Mouse (Mus musculus) retina, embryonic 14.5 days (tissue): Measurements from ENCODE around the gene Ssrp1.

Experiments
- DNase-seq: peaks from one replicate; pipeline ENCODE4 v3.0.0-alpha.2; 2015; ENCODE audit warnings: low spot score

Gene Ssrp1

GRCm38 (mm10) chr2:85037047-85038026 is at the start of gene Ssrp1, which contains the start of gene P2rx3:
Gene Ssrp1 (plus strand): TSS chr2:85037234.
Gene P2rx3 (minus strand): TSS chr2:85037462.
- DNase-seq: peak; percentile 97

DNA sequence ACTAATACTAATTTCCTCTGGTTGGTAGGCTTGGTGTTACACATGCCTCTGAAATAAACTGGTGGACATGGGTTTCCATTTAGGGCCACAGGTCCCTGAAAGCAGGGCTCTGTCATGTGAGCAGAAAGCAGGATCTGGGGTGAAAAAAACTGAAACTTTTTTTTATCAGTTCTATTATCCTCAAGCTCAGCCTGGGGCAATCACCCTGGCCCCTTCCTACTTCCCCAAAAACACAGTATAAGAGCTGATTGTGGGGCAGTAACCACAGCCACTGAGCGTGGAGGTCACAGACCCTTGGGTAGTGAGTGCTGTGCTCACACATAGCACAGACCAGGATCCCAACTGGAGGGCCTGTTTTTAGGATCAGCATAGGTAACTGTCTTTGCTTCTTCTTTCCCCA is 49.1 kb upstream of the Ssrp1 start, which contains the start of gene Prg3:
TSS of gene Prg3 (plus strand) at position 286 of the 400 bp plus-strand sequence.
- no peak for DNase-seq

DNA sequence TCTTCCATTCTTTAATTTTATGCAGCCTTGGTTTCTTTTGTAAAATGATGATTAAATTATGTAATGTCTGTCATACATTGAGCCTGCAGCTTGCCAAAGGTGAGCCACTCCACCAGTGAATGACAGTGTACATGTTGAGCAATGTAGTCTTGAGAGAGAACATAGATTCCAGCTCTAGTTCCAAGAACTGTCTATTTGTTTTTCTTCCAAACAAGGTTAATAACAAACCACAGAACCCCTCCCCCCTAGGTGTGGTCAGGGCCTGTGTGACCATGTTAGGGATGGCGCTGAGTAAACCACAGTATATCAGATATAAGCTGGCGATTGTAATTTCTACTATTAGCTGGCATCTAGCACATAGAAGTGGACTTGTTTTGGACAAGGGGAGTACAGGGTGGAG is 40.7 kb upstream of the Ssrp1 start:
- DNase-seq: no peak

GRCm38 (mm10) chr2:84999486-85000181 is 37.4 kb upstream of the Ssrp1 start:
- DNase-seq: no peak

GRCm38 (mm10) chr2:85001497-85001896 is 35.5 kb upstream of the Ssrp1 start:
- no peak for DNase-seq

- no peak for DNase-seq
These were observed 34.5 kb upstream of the Ssrp1 start for GRCm38 (mm10) chr2:85002575-85002974.

DNA sequence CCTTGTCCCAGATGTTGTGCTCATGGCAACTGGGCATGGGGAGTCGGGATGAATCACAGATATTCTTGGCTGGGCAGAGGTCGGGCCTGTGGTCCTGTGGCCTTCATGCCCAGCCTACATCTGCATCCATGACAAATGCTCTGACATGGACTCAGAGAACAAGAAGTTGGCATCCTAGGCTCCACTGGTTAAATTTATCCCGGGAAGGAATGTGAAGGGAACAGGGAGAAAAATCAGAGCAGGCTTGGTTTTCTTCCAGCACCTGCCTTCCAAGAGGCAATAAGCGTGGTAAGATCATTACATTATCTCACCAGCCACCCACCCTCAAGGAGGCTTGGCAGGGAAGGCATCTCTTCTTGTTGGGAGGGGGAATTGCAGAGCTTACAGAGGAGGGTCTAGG is 32.7 kb upstream of the Ssrp1 start:
- DNase-seq: no peak

DNA sequence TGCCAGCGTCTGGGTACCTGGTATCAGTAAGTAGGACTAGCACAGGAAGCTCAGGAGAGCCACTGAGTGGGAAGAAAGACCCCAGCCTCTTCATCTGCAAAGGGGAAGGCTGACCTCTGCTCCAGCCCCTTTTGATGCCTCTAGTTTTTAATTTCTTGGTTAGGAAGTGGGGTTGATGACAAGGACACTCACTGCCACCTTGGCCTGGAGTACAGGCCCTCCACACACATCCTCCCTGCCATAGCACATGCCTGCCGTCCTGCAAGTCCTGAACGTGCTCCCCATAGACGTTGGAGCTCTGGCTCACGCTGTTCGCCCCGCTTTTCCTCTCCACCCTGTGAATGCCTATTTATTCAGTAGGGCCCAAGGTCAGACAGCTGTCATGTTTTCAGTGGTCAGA is 30.4 kb upstream of the Ssrp1 start:
- no peak for DNase-seq

GRCm38 (mm10) chr2:85007729-85008128 is 29.3 kb upstream of the Ssrp1 start:
- peak; percentile 54 for DNase-seq

DNA sequence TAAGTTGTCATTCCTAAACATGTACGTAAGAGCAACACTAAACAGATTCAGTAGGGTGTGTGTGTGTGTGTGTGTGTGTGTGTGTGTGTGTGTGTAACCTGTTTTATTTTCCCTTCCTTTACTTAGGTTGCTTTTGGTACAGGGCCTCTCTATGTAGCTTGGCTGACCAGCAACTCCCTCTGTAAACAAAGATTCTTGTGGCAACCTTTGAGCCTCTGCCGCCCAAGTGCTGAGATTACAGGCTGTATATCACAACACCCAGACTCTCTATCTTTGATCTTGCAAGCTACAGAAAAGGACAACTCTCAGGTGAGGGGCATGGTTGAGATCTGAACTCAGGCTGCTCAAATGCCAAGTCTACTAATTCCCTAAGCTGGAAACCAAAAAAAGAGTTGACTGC is 27.8 kb upstream of the Ssrp1 start:
- no peak for DNase-seq

DNA sequence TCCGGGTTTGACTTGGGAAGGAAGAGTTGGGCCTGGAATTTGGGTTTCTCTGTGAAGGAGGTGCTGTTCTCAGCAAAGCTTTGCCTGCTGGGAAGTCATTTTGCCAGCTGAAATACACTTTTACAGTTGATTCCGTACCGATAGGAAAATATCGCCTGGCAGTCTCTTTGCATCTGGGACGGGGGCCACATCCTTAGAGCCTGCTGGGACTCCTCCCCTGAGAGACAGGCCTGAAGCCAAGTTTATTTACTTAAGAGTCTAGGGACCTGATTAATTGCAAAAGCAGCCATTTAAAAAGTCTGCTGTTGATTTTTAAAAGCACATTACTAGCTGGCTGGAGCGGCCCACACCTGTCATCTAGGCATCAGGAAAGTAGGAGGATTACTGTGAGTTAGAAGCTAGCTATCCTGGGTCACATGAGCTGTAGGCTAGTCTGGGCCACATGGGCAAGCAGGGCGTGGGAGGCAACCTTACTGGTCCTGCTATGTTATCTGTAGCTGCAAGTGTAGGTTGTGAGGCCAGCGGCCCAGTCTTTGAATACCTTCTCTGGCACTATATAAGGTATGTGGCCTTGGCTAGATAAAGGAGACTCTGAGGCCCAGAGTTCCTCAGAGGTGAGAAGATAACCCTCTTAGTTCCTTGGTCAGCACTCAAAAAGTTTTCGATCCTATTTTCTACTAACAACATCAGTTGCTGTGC is 25.0 kb upstream of the Ssrp1 start:
- no peak for DNase-seq

GRCm38 (mm10) chr2:85012679-85013078 is 24.4 kb upstream of the Ssrp1 start:
- no peak for DNase-seq

- DNase-seq: no peak
These were observed 23.0 kb upstream of the Ssrp1 start for GRCm38 (mm10) chr2:85013826-85014587.

DNA sequence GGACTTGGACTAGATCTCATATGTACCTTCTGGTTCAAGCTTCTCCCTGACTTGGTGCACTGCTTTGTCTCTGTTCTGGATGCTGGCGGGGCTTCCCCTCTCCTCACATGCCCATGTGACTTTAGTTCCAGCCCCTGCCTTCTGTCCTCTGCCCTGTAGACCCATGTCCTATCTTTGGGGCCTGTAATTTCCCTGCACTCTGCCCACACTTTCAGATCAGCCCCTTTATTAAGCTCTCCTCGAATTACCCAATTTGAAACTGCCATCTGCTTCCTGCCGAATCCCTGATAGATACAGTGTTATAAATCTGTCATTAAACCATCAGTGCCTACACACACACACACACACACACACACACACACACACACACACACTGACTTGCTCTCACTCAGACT is 22.4 kb upstream of the Ssrp1 start:
- DNase-seq: no peak

DNA sequence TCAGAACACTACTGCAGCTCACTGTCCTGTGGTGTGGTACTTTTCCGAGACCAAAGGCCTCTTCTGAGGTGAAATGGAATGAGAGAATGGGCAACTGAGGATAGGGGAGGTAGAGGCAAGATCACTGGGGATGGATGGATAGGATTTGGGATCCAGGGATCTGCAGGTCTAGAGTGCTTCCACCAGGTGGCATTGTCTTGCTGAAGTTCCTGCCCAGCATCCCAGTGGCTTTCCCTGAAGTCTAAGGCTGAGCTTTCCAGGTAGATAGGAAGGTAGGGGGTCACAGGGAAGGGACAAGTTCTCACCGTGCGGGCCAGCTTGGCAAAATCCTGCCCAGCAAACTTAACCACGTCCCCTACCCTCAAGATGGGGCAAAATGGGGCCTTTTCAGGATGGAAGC is 15.0 kb upstream of the Ssrp1 start:
- peak; percentile 70 for DNase-seq

GRCm38 (mm10) chr2:85026178-85026577 is 10.9 kb upstream of the Ssrp1 start:
- no peak for DNase-seq

GRCm38 (mm10) chr2:85027281-85027680 is 9.8 kb upstream of the Ssrp1 start:
- DNase-seq: no peak

DNA sequence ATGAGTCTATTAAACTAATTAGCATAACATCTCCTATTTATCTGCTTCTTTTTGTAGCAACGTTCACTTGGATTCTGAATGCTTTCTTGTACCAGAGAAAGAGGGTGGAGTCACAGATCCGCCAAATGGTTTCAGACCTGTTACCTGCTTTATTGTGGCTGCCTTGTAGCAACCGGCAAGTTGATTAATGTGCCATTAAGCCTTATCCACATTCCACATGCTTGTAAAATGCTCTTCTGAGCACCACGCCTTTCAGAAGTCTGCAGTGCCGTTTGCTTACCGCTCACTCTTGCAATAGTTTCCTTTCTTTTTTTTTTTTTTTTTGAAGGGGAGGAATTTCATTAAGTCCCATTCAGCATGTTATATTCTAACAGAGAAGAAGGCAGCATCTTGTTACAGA is 7.1 kb upstream of the Ssrp1 start:
- DNase-seq: no peak

- no peak for DNase-seq
These were observed 6.0 kb upstream of the Ssrp1 start for GRCm38 (mm10) chr2:85030989-85031388.

- no peak for DNase-seq
These were observed 3.9 kb upstream of the Ssrp1 start for GRCm38 (mm10) chr2:85033121-85033520.

GRCm38 (mm10) chr2:85034169-85034568 is 2.9 kb upstream of the Ssrp1 start:
- DNase-seq: no peak
